In the genomic region with DNA sequence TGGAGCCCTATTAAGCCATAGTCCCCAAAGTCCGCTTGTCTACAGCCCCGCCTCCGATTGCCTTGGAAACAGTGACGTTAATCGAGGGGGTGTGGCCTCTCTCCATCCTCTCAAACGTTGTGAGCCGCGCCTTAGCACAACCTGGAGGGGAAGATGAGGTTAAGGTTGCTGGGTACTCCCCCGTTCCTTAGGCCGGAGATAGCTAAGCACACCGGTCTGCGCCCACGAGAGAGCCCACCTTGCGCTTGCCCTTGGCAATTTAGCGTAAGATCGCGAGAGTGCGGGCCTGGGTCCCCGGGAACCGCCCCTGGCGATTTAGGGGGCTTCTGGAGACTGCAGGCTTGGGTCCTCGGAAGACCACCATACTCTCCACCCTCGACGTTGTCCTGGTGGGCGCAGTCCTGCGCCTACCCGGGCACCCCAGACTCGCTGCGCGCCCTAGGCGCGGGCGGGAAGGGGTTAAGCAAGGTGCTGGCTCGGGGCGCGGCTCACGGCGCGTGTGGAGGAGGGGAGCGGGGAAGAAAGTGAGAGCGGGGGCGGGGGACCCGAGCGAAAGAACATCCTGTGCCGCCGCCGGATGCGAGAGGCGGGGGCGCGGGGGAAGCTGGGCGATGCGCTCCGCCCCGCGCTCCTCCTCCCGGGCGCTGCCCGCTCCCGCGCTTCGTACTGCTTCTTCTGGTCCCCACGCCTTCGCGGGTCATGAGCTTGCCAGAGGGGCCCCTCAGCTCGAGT, we compare ENCODE assay signal across 8 mouse cellular contexts. TPM values are rescaled to one million over a fixed set of nuclear protein-coding genes. Genes with fewer than 3 reads are reported as not detected.
DNase-seq lines count a peak whose midpoint lies in the region; ATAC-seq lines count a peak whose summit lies in the region.

No protein-coding gene starts in this region.

- DNase-seq in adrenal gland, adult 18-20 months (ENCODE audit: low spot score in 2 of 2) = peak; percentile 89 to 92
- peak; percentile 94 for DNase-seq in embryo, embryonic 10.5 days (ENCODE audit: low spot score)
- peak; percentile 61 to 80 for DNase-seq in gastrocnemius, postnatal 4 days (ENCODE audit: low spot score in 2 of 2)
- peak; percentile 95 to 97 for DNase-seq in left cerebral cortex, postnatal 25 days (ENCODE audit: low spot score in 2 of 2)
- DNase-seq in mesoderm, embryonic 11.5 days (ENCODE audit: low read depth, low spot score) = peak; percentile 77
- DNase-seq in right cerebral cortex, postnatal 25 days = peak; percentile 91
- peak; percentile 91 to 98 for DNase-seq in urinary bladder, postnatal 36 days (ENCODE audit: low spot score in 2 of 2)

- H3K36me3 ChIP-seq in intestine, embryonic 16.5 days (ENCODE audit: control insufficient read depth, insufficient read depth, low read length) = no peaks in the 10 kb centered on the region

- H3K27me3 ChIP-seq in intestine, embryonic 16.5 days (replicated peaks; ENCODE audit: control insufficient read depth, insufficient read depth, low read length) = no peaks in the 10 kb centered on the region

- H3K27ac ChIP-seq in intestine, embryonic 16.5 days (ENCODE audit: low read length) = peak overlapping the region; percentile 88

- H3K9ac ChIP-seq in intestine, embryonic 16.5 days (ENCODE audit: low read depth, low read length) = peak overlapping the region; percentile 79

- intact Hi-C loops in left cerebral cortex, postnatal 25 days (cut with DNase I) = loop anchor here (1.0 to 5.0 kb wide), 3 partner anchors 37 to 290 kb away; a partner anchor contains a TSS

- ATAC-seq in intestine, embryonic 16.5 days = peak; percentile 72

- H3K4me3 ChIP-seq in intestine, embryonic 16.5 days (ENCODE audit: low read length) = peak overlapping the region; percentile 70

- peaks cover 41% of the 10 kb centered on the region for H3K4me1 ChIP-seq in intestine, embryonic 16.5 days (ENCODE audit: control insufficient read depth, insufficient read depth, low read length)

- H3K9me3 ChIP-seq in intestine, embryonic 16.5 days (ENCODE audit: control insufficient read depth, low read length) = no peaks in the 10 kb centered on the region

- H3K4me2 ChIP-seq in intestine, embryonic 16.5 days (ENCODE audit: low read depth, low read length) = peak overlapping the region; percentile 97

- 1% methylated on average over 65 of the region's 66 CpGs for WGBS in intestine, embryonic 16.5 days

RNA-seq across cellular contexts. Expression of a gene that starts 5.5 kb away (rescaled TPM):
- total RNA-seq in adrenal gland, adult 18-20 months (2021) = 100 to 1,000 TPM; 111 to 112 TPM
- total RNA-seq in gastrocnemius, postnatal 4 days (2021) = 10 to 100 TPM; 11.5 to 12.0 TPM
- polyA plus RNA-seq in intestine, embryonic 16.5 days (2015; fragmentation: Nextera tagmentation; extraction: Ambion mirVana) = 22.0 and 27.3 TPM in 2 replicates
- total RNA-seq in left cerebral cortex, postnatal 25 days (2021) = 10 to 100 TPM; 46.4 to 53.2 TPM

RNA-seq across cellular contexts. Expression of a gene that starts 7.8 kb away (rescaled TPM):
- not detected for total RNA-seq in adrenal gland, adult 18-20 months (2021)
- not detected for total RNA-seq in gastrocnemius, postnatal 4 days (2021)
- polyA plus RNA-seq in intestine, embryonic 16.5 days (2015; fragmentation: Nextera tagmentation; extraction: Ambion mirVana) = not detected in 2 replicates
- total RNA-seq in left cerebral cortex, postnatal 25 days (2021) = not detected

RNA-seq across cellular contexts. Expression of a gene that starts 26.4 kb away (rescaled TPM):
- not detected for total RNA-seq in adrenal gland, adult 18-20 months (2021)
- not detected for total RNA-seq in gastrocnemius, postnatal 4 days (2021)
- polyA plus RNA-seq in intestine, embryonic 16.5 days (2015; fragmentation: Nextera tagmentation; extraction: Ambion mirVana) = not detected in 2 replicates
- total RNA-seq in left cerebral cortex, postnatal 25 days (2021) = not detected

RNA-seq across cellular contexts. Expression of a gene that starts 37.8 kb away (rescaled TPM):
- not detected for total RNA-seq in adrenal gland, adult 18-20 months (2021)
- total RNA-seq in gastrocnemius, postnatal 4 days (2021) = not detected
- polyA plus RNA-seq in intestine, embryonic 16.5 days (2015; fragmentation: Nextera tagmentation; extraction: Ambion mirVana) = 1,810 and 2,508 TPM in 2 replicates
- total RNA-seq in left cerebral cortex, postnatal 25 days (2021) = not detected

RNA-seq across cellular contexts. Expression of a gene that starts 52.7 kb away (rescaled TPM):
- total RNA-seq in adrenal gland, adult 18-20 months (2021) = 1 to 10 TPM; 2.0 to 2.6 TPM
- total RNA-seq in gastrocnemius, postnatal 4 days (2021) = not detected
- 0.92 and 1.0 TPM in 2 replicates for polyA plus RNA-seq in intestine, embryonic 16.5 days (2015; fragmentation: Nextera tagmentation; extraction: Ambion mirVana)
- total RNA-seq in left cerebral cortex, postnatal 25 days (2021) = 1 to 10 TPM; 1.4 to 2.8 TPM

Comparison
In these comparisons a context has a peak if more than half of its experiments do, and no peak if none do; other contexts are left out.
1. Peak in every context shown above with its lines: DNase-seq, ATAC-seq, H3K4me3 ChIP-seq and H3K27ac ChIP-seq.